Mouse (Mus musculus) G1E (cell line): ENCODE data around the gene Rbm24.

ENCODE experiments used
- CTCF ChIP-seq: IDR thresholded peaks from 2 replicates; pipeline ENCODE4 v1.5.1; 2012; ENCODE audit warnings: low read depth, low read length, inconsistent platforms, mixed read lengths
- GATA1 ChIP-seq: IDR thresholded peaks from 2 replicates; pipeline ENCODE4 v1.6.1; 2012; ENCODE audit warnings: borderline replicate concordance, low read length, inconsistent platforms, mixed read lengths
- GATA2 ChIP-seq: IDR thresholded peaks from 2 replicates; pipeline ENCODE4 v1.6.1; 2012; ENCODE audit warnings: low read depth, low read length, inconsistent platforms, borderline replicate concordance
- POLR2AphosphoS5 ChIP-seq: IDR thresholded peaks from 2 replicates; pipeline ENCODE4 v1.6.1; 2012; ENCODE audit warnings: low read depth, low read length, inconsistent platforms; ENCODE audit not compliant: insufficient replicate concordance
- TAL1 ChIP-seq: conservative IDR thresholded peaks from 2 replicates; pipeline ENCODE4 v1.6.1; 2012; ENCODE audit warnings: low read depth, low read length, inconsistent platforms, mixed read lengths

DNA sequence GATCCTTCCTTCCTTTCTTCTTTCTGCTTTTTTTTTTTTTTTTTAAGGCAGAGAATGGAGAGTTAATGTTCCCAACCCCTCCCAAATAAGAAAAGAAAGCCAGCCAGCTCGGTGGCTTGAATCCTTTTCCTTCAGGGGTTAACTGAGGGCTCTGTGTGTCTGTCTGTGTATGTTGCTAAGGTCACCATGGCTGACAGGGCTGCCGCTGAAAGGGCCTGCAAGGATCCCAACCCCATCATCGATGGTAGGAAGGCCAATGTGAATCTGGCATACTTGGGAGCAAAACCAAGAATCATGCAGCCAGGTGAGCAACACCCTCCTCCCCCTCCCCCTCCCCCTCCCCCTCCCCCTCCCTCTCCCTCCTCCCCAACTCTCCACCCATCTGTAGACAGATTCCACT, 1.9 kb downstream of the Rbm24 start:
- TF ChIP-seq CTCF = no peak
- TF ChIP-seq TAL1 = no peak
- no peak for TF ChIP-seq GATA2
- no peak for TF ChIP-seq GATA1
- TF ChIP-seq POLR2AphosphoS5 = no peak
